Mouse (Mus musculus): Measurements from ENCODE around the gene Rps9.

DNA sequence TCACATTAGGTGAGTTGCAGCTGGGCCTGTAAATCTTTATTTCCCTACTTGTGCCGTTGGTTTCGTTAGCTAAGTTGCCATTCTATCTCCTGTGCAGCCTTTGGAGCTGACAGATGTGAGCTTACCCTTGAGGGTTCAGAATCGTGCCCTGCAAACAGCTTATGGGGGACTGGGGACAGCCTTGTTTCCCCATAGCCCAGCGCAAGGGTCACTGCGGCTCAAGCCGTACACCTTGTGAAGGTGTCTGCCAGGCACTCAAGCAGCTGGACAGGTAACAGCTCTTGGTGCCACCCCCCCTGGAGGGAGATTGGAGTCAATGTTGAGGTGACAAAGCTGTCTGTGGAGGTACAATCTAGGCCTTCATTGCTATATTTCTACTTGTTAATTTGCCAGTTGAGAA is 2.1 kb downstream of the Rps9 start:
- TF ChIP-seq CTCF (conservative IDR thresholded peaks at IDR 0.05; ENCODE audit: insufficient read depth, insufficient read length, low read depth, low read length) (no peak), POLR2A (IDR thresholded peaks at IDR 0.05; ENCODE audit: low read depth, low read length) (no peak)
